Mouse (Mus musculus) heart, adult 2 months (tissue): Measurements from ENCODE around the gene Gm37240. TPM values are rescaled to one million over a fixed set of nuclear protein-coding genes. Genes with fewer than 3 reads are reported as not detected.
"Not testable (repeated sequence)": the region's sequence is repeated elsewhere in the genome, so short reads cannot be mapped to it uniquely, and the experiment has no call there.

Source experiments
- DNase-seq, 2 experiments: peaks; one replicate each; pipeline ENCODE4 v3.0.0; 2021
- H3K27ac ChIP-seq: fragments of 200-600 bp; 2 replicates; pipeline ENCODE4 v1.8.1; 2022
- H3K27me3 ChIP-seq: fragments of 200-500 bp; 2 replicates; pipeline ENCODE4 v1.6.1; 2012; ENCODE audit warnings: mild to moderate bottlenecking, low read length, inconsistent platforms, mixed read lengths; ENCODE audit not compliant: control insufficient read depth, insufficient read depth
- H3K36me3 ChIP-seq: fragments of 200-500 bp; 2 replicates; pipeline ENCODE4 v1.6.1; 2012; ENCODE audit warnings: low read length, inconsistent platforms; ENCODE audit not compliant: control insufficient read depth, insufficient read depth
- H3K4me1 ChIP-seq: fragments of 200-500 bp; 2 replicates; pipeline ENCODE4 v1.6.1; 2011; ENCODE audit warnings: low read length; ENCODE audit not compliant: control insufficient read depth, insufficient read depth
- H3K4me3 ChIP-seq: fragments of 200-600 bp; 2 replicates; pipeline ENCODE4 v1.8.1; 2022
- H3K79me2 ChIP-seq: fragments of 200-500 bp; replicated peaks from 2 replicates; pipeline ENCODE4 v1.6.1; 2012; ENCODE audit warnings: mild to moderate bottlenecking, inconsistent platforms, low read length, moderate library complexity, mixed read lengths; ENCODE audit not compliant: control insufficient read depth, insufficient read depth
- H3K9ac ChIP-seq: fragments of 200-500 bp; 2 replicates; pipeline ENCODE4 v1.6.1; 2012; ENCODE audit warnings: low read depth, mild to moderate bottlenecking, control low read depth, inconsistent platforms, low read length, mixed read lengths
- CTCF ChIP-seq: fragments of 200-600 bp; IDR thresholded peaks from 2 replicates; pipeline ENCODE4 v1.8.1; 2022; ENCODE audit warnings: antibody characterized with exemption, mild to moderate bottlenecking, moderate library complexity
- EP300 ChIP-seq: fragments of 200-500 bp; IDR thresholded peaks from 2 replicates; pipeline ENCODE4 v1.6.1; 2011; ENCODE audit warnings: low read depth, low read length, control low read depth; ENCODE audit not compliant: insufficient read depth
- POLR2A ChIP-seq: fragments of 200-500 bp; IDR thresholded peaks from 2 replicates; pipeline ENCODE4 v1.6.1; 2011; ENCODE audit warnings: mild to moderate bottlenecking, low read depth, low read length, control low read depth; ENCODE audit not compliant: insufficient read depth
- WGBS: fragments of 180-500 bp; shearing (Covaris S2); methylation state at CpG from one replicate; pipeline ENCODE4 v1.1.7; 2018; 5-methylcytosine and 5-hydroxymethylcytosine counted together
- intact Hi-C: fragments of 180-260 bp; cut with DNase I; formaldehyde crosslinking; loops from one replicate; pipeline ENCODE4 v1.15.1; 2025
- polyA plus RNA-seq: library from polyadenylated mRNA; depleted of rRNA; stranded (reverse); fragments of >200 nt; gene quantifications from 2 replicates; pipeline ENCODE4 v1.2.3, GENCODE M21; 2012
- total RNA-seq, 2 experiments: library from RNA; stranded (reverse); gene quantifications; 2 replicates each; pipeline ENCODE4 v1.2.3; 2021

The Gm37240 gene
- total and polyA plus RNA-seq, 3 experiments, result 25.0 to 45.3 (median 36.6) TPM

- peak in 1 of 2 experiments; percentile 18 for DNase-seq
- no peaks in the 10 kb centered on the region for H3K27me3 ChIP-seq
- H3K9ac ChIP-seq, result no peak overlapping the region
- H3K27ac ChIP-seq, result no peak overlapping the region
- WGBS, result 44% methylated on average over 8 of the region's 8 CpGs
- no peaks in the 10 kb centered on the region; the same call in 1 of the 2 replicates for H3K4me1 ChIP-seq
- peaks cover 9% of the 10 kb centered on the region for H3K79me2 ChIP-seq
- intact Hi-C loops, result no loop called here
- no peak for TF ChIP-seq POLR2A
- peaks cover 2% of the 10 kb centered on the region; the same call in 1 of the 2 replicates for H3K36me3 ChIP-seq
- no peak overlapping the region for H3K4me3 ChIP-seq
Measured at GRCm38 (mm10) chr3:84547177-84547576, 1340.1 kb downstream of the Gm37240 start.

- 15% methylated on average over 3 of the region's 3 CpGs for WGBS
- not testable (repeated sequence) for H3K27me3 ChIP-seq, H3K4me1 ChIP-seq, H3K9ac ChIP-seq, H3K4me3 ChIP-seq, H3K36me3 ChIP-seq, H3K27ac ChIP-seq
- DNase-seq, result peak; percentile 27 to 72
- peaks cover 11% of the 10 kb centered on the region for H3K79me2 ChIP-seq
- intact Hi-C loops, result loop anchor here (1.0 to 2.0 kb wide), 2 partner anchors 62 to 190 kb away; partner anchors contain the start of gene Fhdc1
- TF ChIP-seq CTCF, result peak; percentile 81
Measured at GRCm38 (mm10) chr3:84542450-84542849, 1344.9 kb downstream of the Gm37240 start.

GRCm38 (mm10) chr3:84541881-84542280, 1345.4 kb downstream of the Gm37240 start:
- no peaks in the 10 kb centered on the region for H3K27me3 ChIP-seq
- no peak for DNase-seq
- no peak overlapping the region for H3K27ac ChIP-seq
- H3K36me3 ChIP-seq, result no peaks in the 10 kb centered on the region
- WGBS, result 74% methylated on average over 1 of the region's 1 CpGs
- TF ChIP-seq CTCF, result no peak
- TF ChIP-seq POLR2A, result no peak
- TF ChIP-seq EP300, result no peak
- H3K4me1 ChIP-seq, result no peaks in the 10 kb centered on the region
- H3K79me2 ChIP-seq, result peaks cover 11% of the 10 kb centered on the region
- intact Hi-C loops, result loop anchor here (1.0 to 2.0 kb wide), 3 partner anchors 61 to 227 kb away; partner anchors contain the start of gene Fhdc1
- H3K9ac ChIP-seq, result no peak overlapping the region
- H3K4me3 ChIP-seq, result no peak overlapping the region

- Histone ChIP-seq H3K79me2 (peaks cover 11% of the 10 kb centered on the region), H3K9ac (no peak overlapping the region), H3K4me3 (no peak overlapping the region), H3K4me1 (no peaks in the 10 kb centered on the region), H3K36me3 (no peaks in the 10 kb centered on the region), H3K27ac (no peak overlapping the region), H3K27me3 (no peaks in the 10 kb centered on the region)
- intact Hi-C loops, result loop anchor here (2.0 kb wide), 1 partner anchor 226 kb away; no protein-coding TSS in a partner anchor
- no peak for TF ChIP-seq CTCF
- no peak for TF ChIP-seq EP300
- no peak for TF ChIP-seq POLR2A
- DNase-seq, result no peak
Measured at GRCm38 (mm10) chr3:84540640-84541039, 1346.7 kb downstream of the Gm37240 start.

GRCm38 (mm10) chr3:84536987-84537386, 1350.3 kb downstream of the Gm37240 start:
- intact Hi-C loops, result no loop called here
- Histone ChIP-seq H3K27me3 (no peaks in the 10 kb centered on the region), H3K79me2 (peaks cover 6% of the 10 kb centered on the region; the same call in 1 of the 2 replicates), H3K9ac (no peak overlapping the region), H3K4me3 (no peak overlapping the region), H3K4me1 (no peaks in the 10 kb centered on the region; the same call in 1 of the 2 replicates), H3K36me3 (peaks cover 3% of the 10 kb centered on the region; the same call in 1 of the 2 replicates), H3K27ac (no peak overlapping the region)
- TF ChIP-seq CTCF (no peak), POLR2A (no peak), EP300 (no peak)
- no peak for DNase-seq
- WGBS, result 81% methylated on average over 6 of the region's 6 CpGs

- no peak for DNase-seq
- peaks cover 3% of the 10 kb centered on the region; the same call in 1 of the 2 replicates for H3K79me2 ChIP-seq
- H3K4me3 ChIP-seq, result no peak overlapping the region
- TF ChIP-seq CTCF, result no peak
- no peak for TF ChIP-seq POLR2A
- no peak for TF ChIP-seq EP300
- no peak overlapping the region for H3K9ac ChIP-seq
- no peaks in the 10 kb centered on the region for H3K27me3 ChIP-seq
- H3K4me1 ChIP-seq, result no peaks in the 10 kb centered on the region; the same call in 1 of the 2 replicates
- H3K36me3 ChIP-seq, result peaks cover 3% of the 10 kb centered on the region; the same call in 1 of the 2 replicates
- WGBS, result 83% methylated on average over 5 of the region's 5 CpGs
- H3K27ac ChIP-seq, result no peak overlapping the region
- intact Hi-C loops, result no loop called here
Measured at GRCm38 (mm10) chr3:84533227-84533626, 1354.1 kb downstream of the Gm37240 start.
